In the genomic region with DNA sequence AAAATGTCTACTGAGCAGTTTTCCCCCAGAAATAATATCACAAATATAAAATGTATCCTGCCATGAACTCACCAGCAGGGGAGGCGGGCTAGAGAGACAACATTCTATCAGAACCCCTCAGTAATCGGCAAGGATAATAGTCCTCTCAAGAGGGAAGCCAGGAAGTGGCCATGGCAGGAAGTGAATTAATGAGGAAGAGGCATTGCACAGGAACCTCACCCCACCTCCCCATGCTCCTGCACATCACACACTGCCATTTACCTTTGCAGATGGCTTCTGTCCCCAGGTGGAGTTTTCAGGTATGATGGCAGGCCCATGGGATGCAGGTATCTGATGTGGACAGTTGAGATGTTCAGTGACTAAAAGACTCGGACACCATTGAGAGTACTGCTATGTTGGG, we compare ENCODE assay signal across 28 mouse cellular contexts.
DNase-seq lines count a peak whose midpoint lies in the region; ATAC-seq lines count a peak whose summit lies in the region.
"Had no signal": no experiment of that assay in that cellular context is flagged by ENCODE, and none has a peak within 500 bp of the region (broad histone marks: within the 10 kb centered on the region; RNA-seq: fewer than 3 reads in every experiment).

No protein-coding gene starts in this region.

- 82% methylated on average over 3 of the region's 3 CpGs for WGBS in midbrain, embryonic 11.5 days
- 83% methylated on average over 3 of the region's 3 CpGs for WGBS in midbrain, embryonic 15.5 days
- WGBS in hindbrain, embryonic 16.5 days = 83% methylated on average over 3 of the region's 3 CpGs
- WGBS in neural tube, embryonic 15.5 days = 84% methylated on average over 3 of the region's 3 CpGs

- no peaks in the 10 kb centered on the region for H3K4me1 ChIP-seq in midbrain, embryonic 11.5 days (ENCODE audit: control insufficient read depth, insufficient read depth, low read length)
- H3K4me1 ChIP-seq in midbrain, embryonic 15.5 days = no peaks in the 10 kb centered on the region; the same call in 1 of the 2 replicates
- peaks cover 5% of the 10 kb centered on the region for H3K4me1 ChIP-seq in hindbrain, embryonic 16.5 days (ENCODE audit: control insufficient read depth, insufficient read depth, low read depth, low read length)
- H3K4me1 ChIP-seq in neural tube, embryonic 15.5 days = peaks cover 7% of the 10 kb centered on the region
- H3K4me1 ChIP-seq: embryonic facial prominence, embryonic 13.5 days; forebrain, embryonic 10.5 days; forebrain, embryonic 12.5 days had no signal

- no peak for ATAC-seq in midbrain, embryonic 11.5 days (ENCODE audit: low FRiP score)
- ATAC-seq in midbrain, embryonic 15.5 days (replicated peaks) = no peak
- ATAC-seq in common myeloid progenitor, adult 5-6 weeks (replicated peaks; ENCODE audit: low read depth, poor library complexity, severe bottlenecking) = 0 out of 2 replicates have a peak, but pooled peaks have one; percentile 27
- peak; percentile 55 for ATAC-seq in megakaryocyte, adult 5-6 weeks (ENCODE audit: poor library complexity, severe bottlenecking)
- ATAC-seq in hindbrain, embryonic 16.5 days = no peak
- no peak for ATAC-seq in neural tube, embryonic 15.5 days (ENCODE audit: low FRiP score)
- ATAC-seq: activated CD4-positive, CD25-positive, alpha-beta regulatory T cell, adult 4 months; CD4-positive, CD25-positive, alpha-beta regulatory T cell, adult 4 months; forebrain, embryonic 14.5 days; forebrain, embryonic 16.5 days; Patski had no signal

- H3K9ac ChIP-seq in midbrain, embryonic 11.5 days (ENCODE audit: low read length) = no peak overlapping the region
- H3K9ac ChIP-seq in midbrain, embryonic 15.5 days = no peak overlapping the region
- no peak overlapping the region for H3K9ac ChIP-seq in hindbrain, embryonic 16.5 days (ENCODE audit: low read depth, low read length)
- no peak overlapping the region for H3K9ac ChIP-seq in neural tube, embryonic 15.5 days (replicated peaks)
- H3K9ac ChIP-seq: embryonic facial prominence, embryonic 13.5 days; embryonic facial prominence, embryonic 15.5 days; forebrain, embryonic 12.5 days had no signal

- H3K9me3 ChIP-seq in midbrain, embryonic 11.5 days (ENCODE audit: control insufficient read depth, low read length) = no peaks in the 10 kb centered on the region; the same call in 1 of the 2 replicates
- no peaks in the 10 kb centered on the region for H3K9me3 ChIP-seq in midbrain, embryonic 15.5 days
- H3K9me3 ChIP-seq in hindbrain, embryonic 16.5 days (ENCODE audit: control insufficient read depth, low read length) = no peaks in the 10 kb centered on the region
- H3K9me3 ChIP-seq in neural tube, embryonic 15.5 days (replicated peaks) = no peaks in the 10 kb centered on the region
- H3K9me3 ChIP-seq: embryonic facial prominence, embryonic 13.5 days had no signal

- H3K4me3 ChIP-seq in midbrain, embryonic 11.5 days (ENCODE audit: low read depth, low read length) = no peak overlapping the region
- no peak overlapping the region for H3K4me3 ChIP-seq in midbrain, embryonic 15.5 days
- no peak overlapping the region for H3K4me3 ChIP-seq in hindbrain, embryonic 16.5 days (ENCODE audit: low read length)
- H3K4me3 ChIP-seq in neural tube, embryonic 15.5 days (replicated peaks) = no peak overlapping the region
- H3K4me3 ChIP-seq: embryonic facial prominence, embryonic 13.5 days; embryonic facial prominence, embryonic 15.5 days; erythroblast, embryonic 14.5 days; forebrain, embryonic 10.5 days; forebrain, embryonic 12.5 days had no signal

- H3K4me2 ChIP-seq in midbrain, embryonic 11.5 days = no peak overlapping the region
- no peak overlapping the region for H3K4me2 ChIP-seq in midbrain, embryonic 15.5 days
- H3K4me2 ChIP-seq in hindbrain, embryonic 16.5 days (ENCODE audit: low read length) = no peak overlapping the region
- no peak overlapping the region for H3K4me2 ChIP-seq in neural tube, embryonic 15.5 days
- H3K4me2 ChIP-seq: embryonic facial prominence, embryonic 13.5 days; embryonic facial prominence, embryonic 15.5 days; forebrain, embryonic 12.5 days had no signal

- DNase-seq in midbrain, embryonic 11.5 days (ENCODE audit: low spot score, missing footprints) = peak; percentile 10
- DNase-seq: adrenal gland, adult 8-10 months; adrenal gland, postnatal 14 days; adrenal gland, postnatal 36 days; B cell, adult 2 months; cerebellum, adult 11-12 months; cerebellum, adult 2 months; cerebellum, adult 9-10 months; cerebellum, postnatal 10 days; cerebellum, postnatal 25 days; embryo, embryonic 11 days had no signal

- no peak overlapping the region for H3K27ac ChIP-seq in midbrain, embryonic 11.5 days (ENCODE audit: low read depth, low read length)
- H3K27ac ChIP-seq in midbrain, embryonic 15.5 days = no peak overlapping the region
- no peak overlapping the region for H3K27ac ChIP-seq in hindbrain, embryonic 16.5 days (ENCODE audit: low read depth, low read length)
- H3K27ac ChIP-seq in neural tube, embryonic 15.5 days (replicated peaks) = no peak overlapping the region
- H3K27ac ChIP-seq: embryonic facial prominence, embryonic 13.5 days; embryonic facial prominence, embryonic 15.5 days; forebrain, embryonic 10.5 days; forebrain, embryonic 12.5 days had no signal

- H3K36me3 ChIP-seq in midbrain, embryonic 11.5 days (ENCODE audit: control insufficient read depth, insufficient read depth, low read length) = no peaks in the 10 kb centered on the region
- H3K36me3 ChIP-seq in midbrain, embryonic 15.5 days (replicated peaks) = no peaks in the 10 kb centered on the region
- H3K36me3 ChIP-seq in hindbrain, embryonic 16.5 days (ENCODE audit: control insufficient read depth, insufficient read depth, low read length) = no peaks in the 10 kb centered on the region
- H3K36me3 ChIP-seq in neural tube, embryonic 15.5 days = no peaks in the 10 kb centered on the region
- H3K36me3 ChIP-seq: embryonic facial prominence, embryonic 13.5 days; embryonic facial prominence, embryonic 15.5 days; forebrain, embryonic 10.5 days; forebrain, embryonic 12.5 days; G1E had no signal

- no peaks in the 10 kb centered on the region for H3K27me3 ChIP-seq in midbrain, embryonic 11.5 days (ENCODE audit: control insufficient read depth, insufficient read depth, low read length)
- H3K27me3 ChIP-seq in midbrain, embryonic 15.5 days (replicated peaks) = no peaks in the 10 kb centered on the region
- H3K27me3 ChIP-seq in hindbrain, embryonic 16.5 days (replicated peaks; ENCODE audit: control insufficient read depth, insufficient read depth, low read length) = no peaks in the 10 kb centered on the region
- no peaks in the 10 kb centered on the region for H3K27me3 ChIP-seq in neural tube, embryonic 15.5 days (replicated peaks)
- H3K27me3 ChIP-seq: CH12.LX; embryonic facial prominence, embryonic 13.5 days; embryonic facial prominence, embryonic 15.5 days; forebrain, embryonic 12.5 days; Patski had no signal

Comparison
In these comparisons a context has a peak if more than half of its experiments do, and no peak if none do; other contexts are left out.
1. ATAC-seq: peak in common myeloid progenitor, adult 5-6 weeks (single experiment) and megakaryocyte, adult 5-6 weeks (single experiment); none in midbrain, embryonic 11.5 days (single experiment), midbrain, embryonic 15.5 days (single experiment), hindbrain, embryonic 16.5 days (single experiment) and neural tube, embryonic 15.5 days (single experiment).